Mouse (Mus musculus): ENCODE results near the gene Slc2a9.

DNA sequence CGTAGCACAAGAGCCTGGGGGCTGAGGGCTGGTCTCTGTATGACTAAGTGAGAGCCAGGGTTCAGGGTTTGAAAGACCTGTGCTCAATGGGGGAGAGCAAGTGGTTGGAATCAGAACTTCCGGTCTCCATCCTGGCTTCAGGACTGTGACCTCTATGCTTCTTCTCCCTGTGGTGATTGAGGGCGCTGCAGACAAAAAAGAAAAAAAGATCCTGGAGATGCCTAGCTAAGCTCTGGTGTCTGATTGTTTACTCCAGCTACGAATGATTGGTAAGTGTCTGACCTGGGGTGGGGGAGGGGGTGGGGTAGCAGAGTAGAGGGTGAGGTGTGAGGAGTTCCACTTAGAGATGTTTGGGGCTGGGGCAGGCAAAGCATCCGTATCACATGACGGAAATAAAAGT lies 14.9 kb downstream of the Slc2a9 start:
- TF ChIP-seq GATA1 (IDR thresholded peaks at IDR 0.05; ENCODE audit: low read length), result no peak
- no peak for TF ChIP-seq TAL1 (IDR thresholded peaks at IDR 0.05; ENCODE audit: low read length)

All from erythroblast, embryonic 14.5 days (primary cell).